Mouse (Mus musculus) liver, adult 2 months (tissue): ENCODE measurements at regions not wholly inside any gene's neighbourhood (a gene's known extent, or its start where the extent isn't known, plus 50 kb on each side); places are given as distances from the start of the nearest gene placed in this dataset.
"Not testable (repeated sequence)": the region's sequence is repeated elsewhere in the genome, so short reads cannot be mapped to it uniquely, and the experiment has no call there.

Experiments used
- DNase-seq: peaks from one replicate; pipeline ENCODE4 v3.0.0-alpha.2; 2011; ENCODE audit warnings: low read depth, low spot score; ENCODE audit errors: extremely low read depth
- H3K27ac ChIP-seq: fragments of 200-500 bp; replicated peaks from 2 replicates; pipeline ENCODE4 v1.5.1; 2012; ENCODE audit warnings: low read depth, mild to moderate bottlenecking, control low read depth, inconsistent platforms, low read length; ENCODE audit not compliant: insufficient read depth
- H3K27me3 ChIP-seq: fragments of 200-500 bp; 2 replicates; pipeline ENCODE4 v1.6.1; 2012; ENCODE audit warnings: mild to moderate bottlenecking, moderate library complexity, low read length, inconsistent platforms; ENCODE audit not compliant: control insufficient read depth, insufficient read depth
- H3K36me3 ChIP-seq: fragments of 200-500 bp; 2 replicates; pipeline ENCODE4 v1.6.1; 2012; ENCODE audit warnings: low read length, inconsistent platforms; ENCODE audit not compliant: control insufficient read depth, insufficient read depth
- H3K4me1 ChIP-seq: fragments of 200-500 bp; 2 replicates; pipeline ENCODE4 v1.6.1; 2011; ENCODE audit warnings: low read length; ENCODE audit not compliant: control insufficient read depth, insufficient read depth
- H3K4me3 ChIP-seq: fragments of 200-500 bp; 2 replicates; pipeline ENCODE4 v1.5.1; 2011; ENCODE audit warnings: low read depth, mild to moderate bottlenecking, control low read depth, low read length, moderate library complexity; ENCODE audit not compliant: insufficient read depth
- H3K79me2 ChIP-seq: fragments of 200-500 bp; 2 replicates; pipeline ENCODE4 v1.6.1; 2012; ENCODE audit warnings: inconsistent platforms, mild to moderate bottlenecking, low read length, moderate library complexity; ENCODE audit not compliant: control insufficient read depth, insufficient read depth
- H3K9ac ChIP-seq: fragments of 200-500 bp; 2 replicates; pipeline ENCODE4 v1.6.1; 2012; ENCODE audit warnings: low read depth, mild to moderate bottlenecking, control low read depth, inconsistent platforms, low read length
- CTCF ChIP-seq: fragments of 200-500 bp; IDR thresholded peaks from 2 replicates; pipeline ENCODE4 v1.5.1; 2011; ENCODE audit warnings: low read depth, low read length, control low read depth
- POLR2A ChIP-seq: fragments of 200-500 bp; IDR thresholded peaks from 2 replicates; pipeline ENCODE4 v1.6.1; 2011; ENCODE audit warnings: low read length, control low read depth; ENCODE audit not compliant: insufficient read depth; ENCODE audit errors: extremely low read depth
- WGBS: fragments of 180-500 bp; shearing (Covaris S2); methylation state at CpG from one replicate; pipeline ENCODE4 v1.1.7; 2018; 5-methylcytosine and 5-hydroxymethylcytosine counted together

DNA sequence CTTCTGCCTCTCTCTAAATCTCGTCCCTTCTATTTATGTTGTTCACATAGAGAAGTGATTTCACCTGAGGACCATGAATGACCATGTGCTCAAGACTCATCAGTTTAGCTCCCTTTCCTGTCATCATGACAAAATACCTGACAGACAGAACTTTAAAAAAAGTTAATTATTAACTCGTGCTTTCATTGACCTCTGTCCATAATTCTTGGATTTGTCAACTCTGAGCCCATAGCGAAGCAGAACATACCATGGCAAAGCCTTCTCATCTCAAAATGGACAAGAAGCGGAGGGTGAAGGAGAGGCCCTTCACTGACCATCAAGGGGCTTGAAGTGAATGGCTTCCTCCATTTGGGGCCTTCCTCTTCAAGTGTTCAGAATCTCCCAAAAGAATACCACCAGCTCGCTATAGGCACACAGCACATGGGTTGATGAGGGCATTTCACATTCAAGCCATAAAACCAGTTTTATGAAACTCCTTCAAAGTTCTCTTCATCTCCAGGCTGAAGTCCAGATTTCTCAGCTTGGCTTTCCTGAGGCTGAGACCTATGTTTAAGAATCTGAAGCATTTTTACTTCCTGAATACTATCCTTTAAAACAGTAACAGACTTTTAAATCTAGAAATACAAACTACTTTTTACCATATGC is 144.0 kb upstream of the P2ry1 start:
- TF ChIP-seq CTCF (no peak), POLR2A (no peak)
- peaks cover 6% of the 10 kb centered on the region for H3K4me1 ChIP-seq
- no peaks in the 10 kb centered on the region for H3K27me3 ChIP-seq
- no peak overlapping the region for H3K9ac ChIP-seq
- no peaks in the 10 kb centered on the region for H3K79me2 ChIP-seq
- 64% methylated on average over 5 of the region's 5 CpGs for WGBS
- no peaks in the 10 kb centered on the region for H3K36me3 ChIP-seq
- no peak overlapping the region for H3K4me3 ChIP-seq
- peak; percentile 68 for DNase-seq
- no peak overlapping the region for H3K27ac ChIP-seq

DNA sequence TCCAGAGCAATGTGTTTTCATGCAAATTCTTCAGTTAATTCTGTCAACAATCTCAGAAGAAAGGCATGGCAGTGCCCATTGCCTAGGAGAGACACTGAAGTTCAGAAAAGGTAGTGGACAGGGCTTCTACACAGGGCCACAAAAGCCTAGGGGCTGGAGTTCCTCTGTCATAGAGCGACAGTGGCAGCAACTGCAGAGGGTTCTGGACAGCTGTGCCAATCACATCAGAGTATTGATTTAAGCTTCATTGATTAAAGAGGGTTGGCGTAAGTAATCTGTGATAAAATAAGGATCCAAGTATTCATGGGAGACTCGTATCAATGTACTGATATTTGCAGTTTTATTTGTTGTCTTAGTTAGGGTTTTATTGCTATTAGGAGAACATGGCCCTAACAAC is 143.5 kb upstream of the P2ry1 start:
- peak; percentile 74 for DNase-seq
- Histone ChIP-seq H3K27me3 (no peaks in the 10 kb centered on the region), H3K27ac (no peak overlapping the region), H3K79me2 (no peaks in the 10 kb centered on the region), H3K9ac (no peak overlapping the region), H3K4me1 (peaks cover 6% of the 10 kb centered on the region), H3K4me3 (no peak overlapping the region), H3K36me3 (no peaks in the 10 kb centered on the region)
- no peak for TF ChIP-seq POLR2A
- TF ChIP-seq CTCF: no peak
- WGBS: 26% methylated on average over 3 of the region's 3 CpGs

DNA sequence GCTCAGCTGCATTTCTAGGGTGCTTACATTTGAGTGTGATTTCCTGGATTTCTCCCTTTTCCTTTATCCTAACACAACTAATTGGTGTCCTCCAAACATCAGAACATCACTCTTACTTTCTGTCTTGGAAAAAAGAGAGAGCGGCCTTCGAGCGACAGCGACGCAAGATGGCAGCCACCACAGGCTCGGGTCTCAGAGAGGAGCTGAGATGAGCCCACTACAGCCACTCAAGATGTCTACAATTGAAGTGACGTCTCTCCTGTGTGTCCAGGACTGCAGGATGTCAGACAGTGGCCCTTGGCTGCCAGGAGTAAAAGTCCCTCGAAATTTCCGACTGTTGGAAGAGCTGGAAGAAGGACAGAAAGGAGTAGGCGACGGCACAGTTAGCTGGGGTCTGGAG is 125.7 kb upstream of the P2ry1 start:
- not testable (repeated sequence) for H3K36me3 ChIP-seq, H3K9ac ChIP-seq, H3K79me2 ChIP-seq, H3K27ac ChIP-seq, H3K4me1 ChIP-seq, H3K27me3 ChIP-seq, DNase-seq, H3K4me3 ChIP-seq
- WGBS: 97% methylated on average over 11 of the region's 11 CpGs

DNA sequence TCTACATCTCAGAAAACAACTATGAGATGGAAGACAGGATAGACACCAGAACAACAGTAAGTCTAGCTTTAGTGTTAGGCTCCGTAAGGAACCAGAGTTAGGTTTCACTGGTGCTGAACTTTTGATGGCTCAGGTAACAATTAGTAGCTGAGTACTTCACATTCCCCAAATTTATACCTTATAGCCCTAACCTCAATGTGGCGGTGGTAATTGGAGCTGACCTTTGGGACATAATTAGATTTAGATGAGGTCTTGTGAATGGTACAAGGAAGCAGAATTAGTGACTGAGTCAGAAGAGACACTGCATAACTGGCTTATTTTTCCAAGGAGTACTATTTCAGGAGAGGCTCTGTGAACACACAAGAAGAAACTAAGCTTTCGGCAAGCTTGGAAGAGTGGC is 123.7 kb upstream of the P2ry1 start:
- Histone ChIP-seq H3K4me1 (no peaks in the 10 kb centered on the region), H3K36me3 (no peaks in the 10 kb centered on the region), H3K4me3 (no peak overlapping the region), H3K27ac (no peak overlapping the region), H3K79me2 (no peaks in the 10 kb centered on the region), H3K27me3 (no peaks in the 10 kb centered on the region), H3K9ac (no peak overlapping the region)
- DNase-seq: no peak
- no peak for TF ChIP-seq POLR2A
- 94% methylated on average over 3 of the region's 3 CpGs for WGBS

GRCm38 (mm10) chr3:60884027-60884426 is 118.6 kb upstream of the P2ry1 start:
- 69% methylated on average over 3 of the region's 3 CpGs for WGBS
- H3K27me3 ChIP-seq: no peaks in the 10 kb centered on the region
- TF ChIP-seq CTCF (no peak), POLR2A (no peak)

GRCm38 (mm10) chr3:60889191-60889861 is 113.3 kb upstream of the P2ry1 start:
- DNase-seq: no peak
- TF ChIP-seq CTCF: no peak
- TF ChIP-seq POLR2A: no peak
- no peak overlapping the region for H3K4me3 ChIP-seq
- H3K9ac ChIP-seq: no peak overlapping the region
- H3K36me3 ChIP-seq: no peaks in the 10 kb centered on the region
- no peaks in the 10 kb centered on the region for H3K27me3 ChIP-seq
- no peaks in the 10 kb centered on the region for H3K4me1 ChIP-seq
- H3K27ac ChIP-seq: no peak overlapping the region
- WGBS: 95% methylated on average over 4 of the region's 4 CpGs
- H3K79me2 ChIP-seq: no peaks in the 10 kb centered on the region

More at GRCm38 (mm10) chr3:60884027-60884426, 118.6 kb upstream of the P2ry1 start:
- H3K36me3 ChIP-seq: no peaks in the 10 kb centered on the region
- H3K4me1 ChIP-seq: no peaks in the 10 kb centered on the region
- H3K4me3 ChIP-seq: no peak overlapping the region
- no peak overlapping the region for H3K9ac ChIP-seq
- DNase-seq: no peak
- no peak overlapping the region for H3K27ac ChIP-seq
- H3K79me2 ChIP-seq: no peaks in the 10 kb centered on the region
